9 mouse cellular contexts compared by ENCODE assay signal in the genomic region with DNA sequence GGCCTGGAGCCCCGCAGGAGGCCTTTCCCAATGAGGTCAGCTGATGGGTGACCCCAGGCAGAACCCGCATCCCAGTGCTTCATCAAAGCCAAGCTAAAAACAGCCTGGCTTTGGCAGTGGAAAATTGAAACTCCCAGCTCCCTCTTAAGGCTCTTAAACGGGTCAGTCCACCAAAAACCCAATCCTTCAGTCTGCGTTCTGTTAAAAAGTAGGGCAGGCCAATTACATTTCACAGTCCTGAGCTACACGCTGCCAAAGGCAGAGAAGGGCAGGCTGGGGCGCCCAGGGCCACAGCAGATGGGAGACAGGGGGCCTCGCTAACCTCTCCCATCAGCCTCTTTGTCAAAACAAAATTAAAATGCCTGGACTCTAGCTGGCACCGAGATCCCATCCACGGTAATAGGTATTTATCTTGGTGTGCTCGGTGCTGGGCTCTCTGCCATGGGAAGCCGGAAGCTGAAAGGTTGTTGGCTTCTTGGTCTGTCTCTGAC.
DNase-seq lines count a peak whose midpoint lies in the region; ATAC-seq and TF ChIP-seq lines count a peak whose summit lies in the region.
"Had no signal": no experiment of that assay in that cellular context is flagged by ENCODE, and none has a peak within 500 bp of the region (broad histone marks: within the 10 kb centered on the region; RNA-seq: fewer than 3 reads in every experiment).

No protein-coding gene starts in this region.

- TF ChIP-seq POLR2A in brain, embryonic 14.5 days (IDR thresholded peaks at IDR 0.05; ENCODE audit: borderline replicate concordance, extremely low read depth, insufficient read depth, insufficient read length, poor library complexity, severe bottlenecking), result no peak
- no peak for TF ChIP-seq POLR2A in cortical plate, adult 2 months (IDR thresholded peaks at IDR 0.05; ENCODE audit: extremely low read depth, insufficient read depth, low read length)
- no peak for TF ChIP-seq POLR2A in limb, embryonic 14.5 days (IDR thresholded peaks at IDR 0.05; ENCODE audit: borderline replicate concordance, extremely low read depth, insufficient read depth, insufficient read length)

- 0 out of 2 replicates have a peak overlapping the region, but pooled peaks have one; percentile 18 for H3K27ac ChIP-seq in hindbrain, embryonic 12.5 days
- no peak overlapping the region for H3K27ac ChIP-seq in hindbrain, embryonic 11.5 days (ENCODE audit: low read depth, low read length)
- H3K27ac ChIP-seq in cortical plate, adult 2 months (ENCODE audit: insufficient read depth, low read length), result peak overlapping the region; percentile 66
- H3K27ac ChIP-seq in limb, embryonic 14.5 days (replicated peaks; ENCODE audit: low read depth, low read length), result 0 out of 2 replicates have a peak overlapping the region, but pooled peaks have one; percentile 0
- no peak overlapping the region for H3K27ac ChIP-seq in liver, postnatal 0 days (ENCODE audit: low read depth)
- H3K27ac ChIP-seq: lung, embryonic 15.5 days had no signal

- DNase-seq in hindbrain, embryonic 11.5 days (ENCODE audit: low spot score), result no peak
- DNase-seq in brain, embryonic 14.5 days (ENCODE audit: low read depth), result peak; percentile 86
- peak; percentile 52 for DNase-seq in limb, embryonic 14.5 days (ENCODE audit: low spot score)
- no peak for DNase-seq in thymus, postnatal 0 days (ENCODE audit: low spot score)
- no peak for DNase-seq in urinary bladder, postnatal 4 days (ENCODE audit: low spot score in 2 of 2)
- no peak for DNase-seq in liver, postnatal 0 days

- WGBS in hindbrain, embryonic 12.5 days, result 46% methylated on average over 11 of the region's 11 CpGs
- whole genome bisulfite sequencing in hindbrain, embryonic 11.5 days, result 58% methylated on average over 11 of the region's 11 CpGs
- 50% methylated on average over 11 of the region's 11 CpGs for WGBS in limb, embryonic 14.5 days
- 64% methylated on average over 11 of the region's 11 CpGs for WGBS in liver, postnatal 0 days (ENCODE audit: insufficient replicate concordance)

- ATAC-seq in hindbrain, embryonic 12.5 days (ENCODE audit: low FRiP score), result no peak
- ATAC-seq in hindbrain, embryonic 11.5 days (ENCODE audit: low FRiP score), result no peak
- peak; percentile 47 for ATAC-seq in limb, embryonic 14.5 days (ENCODE audit: low FRiP score, low read depth)
- ATAC-seq in liver, postnatal 0 days, result no peak

- no peaks in the 10 kb centered on the region for H3K27me3 ChIP-seq in hindbrain, embryonic 12.5 days
- no peaks in the 10 kb centered on the region for H3K27me3 ChIP-seq in hindbrain, embryonic 11.5 days (ENCODE audit: control insufficient read depth, insufficient read depth, low read length)
- no peaks in the 10 kb centered on the region for H3K27me3 ChIP-seq in limb, embryonic 14.5 days (ENCODE audit: control insufficient read depth, insufficient read depth, low read length)
- H3K27me3 ChIP-seq in liver, postnatal 0 days (ENCODE audit: insufficient read depth, low read length), result no peaks in the 10 kb centered on the region
- H3K27me3 ChIP-seq: lung, embryonic 15.5 days had no signal

- H3K4me1 ChIP-seq in hindbrain, embryonic 12.5 days, result peaks cover 11% of the 10 kb centered on the region
- no peaks in the 10 kb centered on the region; the same call in 1 of the 2 replicates for H3K4me1 ChIP-seq in hindbrain, embryonic 11.5 days (replicated peaks; ENCODE audit: control insufficient read depth, insufficient read depth, low read length)
- no peaks in the 10 kb centered on the region for H3K4me1 ChIP-seq in cortical plate, adult 2 months (ENCODE audit: control insufficient read depth, insufficient read depth, low read length)
- H3K4me1 ChIP-seq in limb, embryonic 14.5 days (ENCODE audit: control insufficient read depth, insufficient read depth, low read length), result no peaks in the 10 kb centered on the region
- no peaks in the 10 kb centered on the region for H3K4me1 ChIP-seq in liver, postnatal 0 days (ENCODE audit: insufficient read depth)

- H3K9ac ChIP-seq in hindbrain, embryonic 12.5 days, result no peak overlapping the region
- no peak overlapping the region for H3K9ac ChIP-seq in hindbrain, embryonic 11.5 days (ENCODE audit: low read depth, low read length)
- H3K9ac ChIP-seq in limb, embryonic 14.5 days (ENCODE audit: low read depth, low read length, severe bottlenecking), result no peak overlapping the region
- H3K9ac ChIP-seq in liver, postnatal 0 days (replicated peaks), result no peak overlapping the region
- H3K9ac ChIP-seq: lung, embryonic 15.5 days had no signal

- no peak overlapping the region for H3K4me2 ChIP-seq in hindbrain, embryonic 12.5 days (replicated peaks)
- no peak overlapping the region for H3K4me2 ChIP-seq in hindbrain, embryonic 11.5 days (replicated peaks; ENCODE audit: low read depth, low read length)
- H3K4me2 ChIP-seq in limb, embryonic 14.5 days (replicated peaks; ENCODE audit: low read depth, low read length, severe bottlenecking), result no peak overlapping the region
- H3K4me2 ChIP-seq in liver, postnatal 0 days (ENCODE audit: low read depth, low read length), result no peak overlapping the region
- H3K4me2 ChIP-seq: lung, embryonic 15.5 days had no signal

- H3K4me3 ChIP-seq in hindbrain, embryonic 12.5 days, result no peak overlapping the region
- no peak overlapping the region for H3K4me3 ChIP-seq in hindbrain, embryonic 11.5 days (ENCODE audit: low read depth, low read length)
- H3K4me3 ChIP-seq in cortical plate, adult 2 months (ENCODE audit: insufficient read depth, low read length), result no peak overlapping the region
- H3K4me3 ChIP-seq in limb, embryonic 14.5 days (replicated peaks; ENCODE audit: low read length), result no peak overlapping the region
- no peak overlapping the region for H3K4me3 ChIP-seq in liver, postnatal 0 days (ENCODE audit: low read depth, low read length)
- H3K4me3 ChIP-seq: lung, embryonic 15.5 days had no signal

- TF ChIP-seq CTCF in brain, embryonic 14.5 days (IDR thresholded peaks at IDR 0.05; ENCODE audit: borderline replicate concordance, extremely low read depth, insufficient read depth, insufficient read length), result no peak
- TF ChIP-seq CTCF in cortical plate, adult 2 months (IDR thresholded peaks at IDR 0.05; ENCODE audit: extremely low read depth, insufficient read depth, low read length), result no peak
- no peak for TF ChIP-seq CTCF in liver, postnatal 0 days (IDR thresholded peaks at IDR 0.05; ENCODE audit: low read depth)

- no peaks in the 10 kb centered on the region for H3K9me3 ChIP-seq in hindbrain, embryonic 12.5 days (replicated peaks)
- H3K9me3 ChIP-seq in hindbrain, embryonic 11.5 days (ENCODE audit: control insufficient read depth, low read length), result no peaks in the 10 kb centered on the region
- no peaks in the 10 kb centered on the region for H3K9me3 ChIP-seq in limb, embryonic 14.5 days (ENCODE audit: control insufficient read depth, low read length)
- H3K9me3 ChIP-seq in liver, postnatal 0 days (ENCODE audit: low read length), result no peaks in the 10 kb centered on the region
- H3K9me3 ChIP-seq: lung, embryonic 15.5 days had no signal

- TF ChIP-seq EP300 in liver, postnatal 0 days (IDR thresholded peaks at IDR 0.05; ENCODE audit: low read depth), result no peak

- H3K36me3 ChIP-seq in hindbrain, embryonic 12.5 days, result no peaks in the 10 kb centered on the region
- no peaks in the 10 kb centered on the region for H3K36me3 ChIP-seq in hindbrain, embryonic 11.5 days (ENCODE audit: control insufficient read depth, insufficient read depth, low read length)
- no peaks in the 10 kb centered on the region for H3K36me3 ChIP-seq in limb, embryonic 14.5 days (ENCODE audit: control insufficient read depth, insufficient read depth, low read length)
- H3K36me3 ChIP-seq in liver, postnatal 0 days (replicated peaks; ENCODE audit: insufficient read depth, low read length), result no peaks in the 10 kb centered on the region
- H3K36me3 ChIP-seq: lung, embryonic 15.5 days had no signal

Comparison
In these comparisons a context has a peak if more than half of its experiments do, and no peak if none do; other contexts are left out.
1. H3K27ac ChIP-seq: peak in hindbrain, embryonic 12.5 days (single experiment), cortical plate, adult 2 months (single experiment) and limb, embryonic 14.5 days (single experiment); none in hindbrain, embryonic 11.5 days (single experiment) and liver, postnatal 0 days (single experiment).
2. DNase-seq: peak in brain, embryonic 14.5 days (single experiment) and limb, embryonic 14.5 days (single experiment); none in hindbrain, embryonic 11.5 days (single experiment), thymus, postnatal 0 days (single experiment), urinary bladder, postnatal 4 days (0 of 2) and liver, postnatal 0 days (single experiment).